Comparison of ENCODE assay signal across 9 mouse cellular contexts in genomic region chr11:5705972-5706371, GRCm38 (mm10). TPM values are rescaled to one million over a fixed set of nuclear protein-coding genes. Genes with fewer than 3 reads are reported as not detected.
DNase-seq lines count a peak whose midpoint lies in the region; ATAC-seq and TF ChIP-seq lines count a peak whose summit lies in the region.
"Had no signal": no experiment of that assay in that cellular context is flagged by ENCODE, and none has a peak within 500 bp of the region (broad histone marks: within the 10 kb centered on the region; RNA-seq: fewer than 3 reads in every experiment).

No protein-coding gene starts in this region.

- TF ChIP-seq CTCF in left cerebral cortex, adult 2 months (IDR thresholded peaks at IDR 0.05) = no peak

- no peak for ATAC-seq in embryonic facial prominence, embryonic 12.5 days (ENCODE audit: insufficient number of reproducible peaks, insufficient read depth, low FRiP score, low TSS enrichment)
- no peak for ATAC-seq in intestine, embryonic 14.5 days (replicated peaks; ENCODE audit: low FRiP score, low TSS enrichment, low read depth)
- ATAC-seq in neural tube, embryonic 13.5 days (ENCODE audit: low read depth) = no peak
- ATAC-seq: activated CD4-positive, CD25-positive, alpha-beta regulatory T cell, adult 4 months had no signal

- intact Hi-C loops in left cerebral cortex, adult 2 months (cut with DNase I) = no loop called here

- WGBS in embryonic facial prominence, embryonic 12.5 days = 92% methylated on average over 9 of the region's 9 CpGs
- 89% methylated on average over 9 of the region's 9 CpGs for WGBS in intestine, embryonic 14.5 days
- WGBS in neural tube, embryonic 13.5 days = 98% methylated on average over 9 of the region's 9 CpGs

- H3K9me3 ChIP-seq in embryonic facial prominence, embryonic 12.5 days = no peaks in the 10 kb centered on the region
- H3K9me3 ChIP-seq in intestine, embryonic 14.5 days (ENCODE audit: control insufficient read depth, low read length) = no peaks in the 10 kb centered on the region
- H3K9me3 ChIP-seq in neural tube, embryonic 13.5 days = no peaks in the 10 kb centered on the region

- no peaks in the 10 kb centered on the region for H3K27me3 ChIP-seq in embryonic facial prominence, embryonic 12.5 days
- no peaks in the 10 kb centered on the region for H3K27me3 ChIP-seq in intestine, embryonic 14.5 days (replicated peaks; ENCODE audit: control insufficient read depth, insufficient read depth, low read length)
- H3K27me3 ChIP-seq in neural tube, embryonic 13.5 days = no peaks in the 10 kb centered on the region

- DNase-seq in left cerebral cortex, adult 2 months (ENCODE audit: extremely low spot score in 1 of 2, low spot score in 2 of 2) = no peak
- no peak for DNase-seq in left cerebral cortex, adult 8-10 months (ENCODE audit: low spot score in 2 of 2)
- DNase-seq in intestine, embryonic 14.5 days (ENCODE audit: low spot score) = no peak
- DNase-seq in frontal cortex, postnatal 14 days (ENCODE audit: low spot score in 2 of 2) = no peak
- no peak for DNase-seq in cerebellum, adult 11 months
- DNase-seq: kidney, postnatal 36 days had no signal

- no peak overlapping the region for H3K9ac ChIP-seq in embryonic facial prominence, embryonic 12.5 days
- no peak overlapping the region for H3K9ac ChIP-seq in intestine, embryonic 14.5 days (ENCODE audit: low read length)
- peak overlapping the region; percentile 96 for H3K9ac ChIP-seq in neural tube, embryonic 13.5 days

- no peak overlapping the region for H3K27ac ChIP-seq in left cerebral cortex, adult 2 months
- H3K27ac ChIP-seq in embryonic facial prominence, embryonic 12.5 days = no peak overlapping the region
- H3K27ac ChIP-seq in intestine, embryonic 14.5 days (ENCODE audit: low read depth) = no peak overlapping the region
- H3K27ac ChIP-seq in neural tube, embryonic 13.5 days (replicated peaks) = no peak overlapping the region

- H3K4me2 ChIP-seq in embryonic facial prominence, embryonic 12.5 days (replicated peaks) = peak overlapping the region; percentile 85
- H3K4me2 ChIP-seq in intestine, embryonic 14.5 days (ENCODE audit: low read length) = peak overlapping the region; percentile 95
- H3K4me2 ChIP-seq in neural tube, embryonic 13.5 days = peak overlapping the region; percentile 87

- peaks cover 12% of the 10 kb centered on the region for H3K4me1 ChIP-seq in embryonic facial prominence, embryonic 12.5 days
- H3K4me1 ChIP-seq in intestine, embryonic 14.5 days (replicated peaks; ENCODE audit: control insufficient read depth, insufficient read depth, low read length) = peaks cover 13% of the 10 kb centered on the region; the same call in 1 of the 2 replicates
- H3K4me1 ChIP-seq in neural tube, embryonic 13.5 days (replicated peaks) = peaks cover 16% of the 10 kb centered on the region

- H3K36me3 ChIP-seq in embryonic facial prominence, embryonic 12.5 days = peaks cover 20% of the 10 kb centered on the region
- H3K36me3 ChIP-seq in intestine, embryonic 14.5 days (ENCODE audit: control insufficient read depth, insufficient read depth, low read length) = peaks cover 18% of the 10 kb centered on the region; the same call in 1 of the 2 replicates
- peaks cover 24% of the 10 kb centered on the region for H3K36me3 ChIP-seq in neural tube, embryonic 13.5 days

- H3K4me3 ChIP-seq in left cerebral cortex, adult 2 months = peak overlapping the region; percentile 99
- H3K4me3 ChIP-seq in embryonic facial prominence, embryonic 12.5 days = peak overlapping the region; percentile 95
- H3K4me3 ChIP-seq in intestine, embryonic 14.5 days (ENCODE audit: low read depth, low read length) = no peak overlapping the region
- peak overlapping the region; percentile 87 for H3K4me3 ChIP-seq in neural tube, embryonic 13.5 days

RNA-seq across cellular contexts. Expression of gene Mrps24, which starts 9.5 kb away (rescaled TPM):
- total RNA-seq in left cerebral cortex, adult 2 months (2021) = 10 to 100 TPM; 54.9 to 67.2 TPM
- total RNA-seq in left cerebral cortex, adult 8-10 months (2022) = 10 to 100 TPM; 58.0 to 65.8 (median 61.4) TPM
- 184 and 189 TPM in 2 replicates for polyA plus RNA-seq in embryonic facial prominence, embryonic 12.5 days (2016; fragmentation: Nextera tagmentation; extraction: Ambion mirVana)
- polyA plus RNA-seq in intestine, embryonic 14.5 days (2014; fragmentation: Nextera tagmentation; extraction: Ambion mirVana) = 229 and 246 TPM in 2 replicates
- polyA plus RNA-seq in neural tube, embryonic 13.5 days (2015; fragmentation: Nextera tagmentation; extraction: Ambion mirVana) = 180 and 183 TPM in 2 replicates

RNA-seq across cellular contexts. Expression of gene Urgcp, which starts 56.2 kb away (rescaled TPM):
- 10 to 100 TPM; 67.7 to 71.0 TPM for total RNA-seq in left cerebral cortex, adult 2 months (2021)
- 10 to 100 TPM; 71.7 to 74.7 (median 73.3) TPM for total RNA-seq in left cerebral cortex, adult 8-10 months (2022)
- polyA plus RNA-seq in embryonic facial prominence, embryonic 12.5 days (2016; fragmentation: Nextera tagmentation; extraction: Ambion mirVana) = 27.4 and 28.6 TPM in 2 replicates
- polyA plus RNA-seq in intestine, embryonic 14.5 days (2014; fragmentation: Nextera tagmentation; extraction: Ambion mirVana) = 17.6 and 18.2 TPM in 2 replicates
- polyA plus RNA-seq in neural tube, embryonic 13.5 days (2015; fragmentation: Nextera tagmentation; extraction: Ambion mirVana) = 26.8 and 29.1 TPM in 2 replicates
